Mouse (Mus musculus) splenic B cell, adult 2 months (primary cell): ENCODE results near the gene Pcdh9.

Source experiments
- DNase-seq: peaks from one replicate; pipeline ENCODE4 v3.0.0-alpha.2; 2011; ENCODE audit warnings: low read depth, low spot score
- H3K27me3 ChIP-seq: 2 replicates; pipeline ENCODE4 v1.6.1; 2012; ENCODE audit warnings: mild to moderate bottlenecking, low read length, moderate library complexity, mixed read lengths; ENCODE audit not compliant: control insufficient read depth, poor library complexity, insufficient read depth, severe bottlenecking
- H3K36me3 ChIP-seq: 2 replicates; pipeline ENCODE4 v1.6.1; 2012; ENCODE audit warnings: mild to moderate bottlenecking, low read length, moderate library complexity, mixed read lengths; ENCODE audit not compliant: control insufficient read depth, poor library complexity, insufficient read depth, severe bottlenecking

Pcdh9 gene

GRCm38 (mm10) chr14:93846091-93846677 is 44.3 kb downstream of the Pcdh9 start:
- H3K27me3 ChIP-seq: no peaks in the 10 kb centered on the region
- H3K36me3 ChIP-seq: no peaks in the 10 kb centered on the region
- no peak for DNase-seq

GRCm38 (mm10) chr14:93842686-93843288 is 47.7 kb downstream of the Pcdh9 start:
- no peaks in the 10 kb centered on the region for H3K27me3 ChIP-seq
- no peaks in the 10 kb centered on the region for H3K36me3 ChIP-seq
- no peak for DNase-seq

- DNase-seq: no peak
- H3K36me3 ChIP-seq: no peaks in the 10 kb centered on the region
- no peaks in the 10 kb centered on the region for H3K27me3 ChIP-seq
These were observed 58.0 kb downstream of the Pcdh9 start for GRCm38 (mm10) chr14:93832511-93832910.

- H3K36me3 ChIP-seq: no peaks in the 10 kb centered on the region
- H3K27me3 ChIP-seq: no peaks in the 10 kb centered on the region
- DNase-seq: no peak
These were observed 63.3 kb downstream of the Pcdh9 start for GRCm38 (mm10) chr14:93827159-93827558.

GRCm38 (mm10) chr14:93826042-93826462 is 64.4 kb downstream of the Pcdh9 start:
- no peak for DNase-seq
- no peaks in the 10 kb centered on the region for H3K27me3 ChIP-seq

GRCm38 (mm10) chr14:93818845-93819244 is 71.6 kb downstream of the Pcdh9 start:
- Histone ChIP-seq H3K36me3 (no peaks in the 10 kb centered on the region), H3K27me3 (no peaks in the 10 kb centered on the region)
- DNase-seq: no peak

More at GRCm38 (mm10) chr14:93826042-93826462, 64.4 kb downstream of the Pcdh9 start:
- H3K36me3 ChIP-seq: no peaks in the 10 kb centered on the region

GRCm38 (mm10) chr14:93817591-93817990 is 72.9 kb downstream of the Pcdh9 start:
- DNase-seq: no peak

GRCm38 (mm10) chr14:93794530-93794929 is 95.9 kb downstream of the Pcdh9 start:
- DNase-seq: no peak
- Histone ChIP-seq H3K36me3 (no peaks in the 10 kb centered on the region), H3K27me3 (no peaks in the 10 kb centered on the region)

More at GRCm38 (mm10) chr14:93817591-93817990, 72.9 kb downstream of the Pcdh9 start:
- Histone ChIP-seq H3K36me3 (no peaks in the 10 kb centered on the region), H3K27me3 (no peaks in the 10 kb centered on the region)

GRCm38 (mm10) chr14:93786234-93786633 is 104.2 kb downstream of the Pcdh9 start:
- DNase-seq: no peak
- Histone ChIP-seq H3K36me3 (no peaks in the 10 kb centered on the region), H3K27me3 (no peaks in the 10 kb centered on the region)

- no peaks in the 10 kb centered on the region for H3K36me3 ChIP-seq
- no peak for DNase-seq
- H3K27me3 ChIP-seq: no peaks in the 10 kb centered on the region
These were observed 105.4 kb downstream of the Pcdh9 start for GRCm38 (mm10) chr14:93785031-93785430.

- no peaks in the 10 kb centered on the region for H3K36me3 ChIP-seq
- DNase-seq: no peak
These were observed 127.6 kb downstream of the Pcdh9 start for GRCm38 (mm10) chr14:93762855-93763254.

GRCm38 (mm10) chr14:93734077-93734673 is 156.3 kb downstream of the Pcdh9 start:
- no peaks in the 10 kb centered on the region for H3K36me3 ChIP-seq
- DNase-seq: no peak
- H3K27me3 ChIP-seq: no peaks in the 10 kb centered on the region

More at GRCm38 (mm10) chr14:93762855-93763254, 127.6 kb downstream of the Pcdh9 start:
- H3K27me3 ChIP-seq: no peaks in the 10 kb centered on the region

GRCm38 (mm10) chr14:93725798-93726197 is 164.7 kb downstream of the Pcdh9 start:
- Histone ChIP-seq H3K36me3 (no peaks in the 10 kb centered on the region), H3K27me3 (no peaks in the 10 kb centered on the region)
- no peak for DNase-seq

- DNase-seq: no peak
- H3K36me3 ChIP-seq: no peaks in the 10 kb centered on the region
These were observed 171.3 kb downstream of the Pcdh9 start for GRCm38 (mm10) chr14:93719208-93719607.

GRCm38 (mm10) chr14:93713250-93713935 is 177.1 kb downstream of the Pcdh9 start:
- no peak for DNase-seq
- no peaks in the 10 kb centered on the region; the same call in 1 of the 2 replicates for H3K27me3 ChIP-seq
- H3K36me3 ChIP-seq: no peaks in the 10 kb centered on the region

More at GRCm38 (mm10) chr14:93719208-93719607, 171.3 kb downstream of the Pcdh9 start:
- no peaks in the 10 kb centered on the region for H3K27me3 ChIP-seq
